Mouse (Mus musculus) embryonic facial prominence, embryonic 12.5 days (tissue): Measurements from ENCODE around the gene Tdrd1. TPM values are rescaled to one million over a fixed set of nuclear protein-coding genes. Genes with fewer than 3 reads are reported as not detected.

Experiments used
- ATAC-seq: fragments of 200-750 bp; cut with Nextera tagmentation; 2 replicates; pipeline ENCODE4 v1.8.0; 2017; ENCODE audit not compliant: insufficient number of reproducible peaks, insufficient read depth, low FRiP score, low TSS enrichment
- H3K27ac ChIP-seq: fragments of 300-500 bp; sonication (generic); 2 replicates; pipeline ENCODE4 v1.5.1; 2016; ENCODE audit warnings: mild to moderate bottlenecking
- H3K27me3 ChIP-seq: fragments of 300-500 bp; sonication (generic); 2 replicates; pipeline ENCODE4 v1.6.1; 2016; ENCODE audit warnings: mild to moderate bottlenecking, moderate library complexity
- H3K36me3 ChIP-seq: fragments of 300-500 bp; sonication (generic); 2 replicates; pipeline ENCODE4 v1.6.1; 2016; ENCODE audit warnings: mild to moderate bottlenecking
- H3K4me1 ChIP-seq: fragments of 300-500 bp; sonication (generic); 2 replicates; pipeline ENCODE4 v1.6.1; 2016
- H3K4me2 ChIP-seq: fragments of 300-500 bp; sonication (generic); replicated peaks from 2 replicates; pipeline ENCODE4 v1.6.1; 2016; ENCODE audit warnings: mild to moderate bottlenecking, moderate library complexity
- H3K4me3 ChIP-seq: fragments of 300-500 bp; sonication (generic); 2 replicates; pipeline ENCODE4 v1.5.1; 2016; ENCODE audit warnings: mild to moderate bottlenecking
- H3K9ac ChIP-seq: fragments of 300-500 bp; sonication (generic); 2 replicates; pipeline ENCODE4 v1.6.1; 2016; ENCODE audit warnings: mild to moderate bottlenecking, moderate library complexity
- H3K9me3 ChIP-seq: fragments of 300-500 bp; sonication (generic); 2 replicates; pipeline ENCODE4 v1.6.1; 2016; ENCODE audit warnings: mild to moderate bottlenecking, moderate library complexity
- WGBS: fragments of 180-500 bp; shearing (Covaris S2); methylation state at CpG from one replicate; pipeline ENCODE4 v1.1.7; 2016; 5-methylcytosine and 5-hydroxymethylcytosine counted together
- polyA plus RNA-seq: library from polyadenylated mRNA; unstranded; fragments of >200 nt; fragmentation: Nextera tagmentation; extraction: Ambion mirVana; gene quantifications from 2 replicates; pipeline ENCODE4 v1.2.1, GENCODE M21; 2016

Tdrd1 gene
- polyA plus RNA-seq, 1 experiment from 2014 or later: 2.0 TPM

DNA sequence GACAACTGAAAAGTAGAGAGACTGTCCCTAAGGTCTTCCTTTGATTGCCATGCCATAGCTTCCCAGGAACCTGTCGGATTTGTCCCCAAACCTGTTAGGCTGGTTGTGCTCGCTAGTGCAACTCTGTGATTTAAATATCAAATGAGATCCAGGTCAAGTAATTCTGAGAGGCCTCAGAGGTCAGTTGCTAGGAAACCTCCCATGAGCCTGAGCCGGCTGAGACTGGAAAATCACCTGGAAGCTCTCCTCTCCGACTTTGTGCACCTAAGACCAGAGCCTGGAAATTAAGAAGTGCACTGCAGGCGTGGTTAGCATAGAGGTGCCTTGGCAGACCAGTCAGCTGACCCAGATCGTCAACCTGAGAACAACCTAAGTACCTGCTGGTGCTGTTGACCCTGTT, 89.1 kb downstream of the Tdrd1 start:
- no peaks in the 10 kb centered on the region for H3K27me3 ChIP-seq
- no peak overlapping the region for H3K27ac ChIP-seq
- H3K4me2 ChIP-seq: no peak overlapping the region
- peaks cover 4% of the 10 kb centered on the region; the same call in 1 of the 2 replicates for H3K9me3 ChIP-seq
- no peak for ATAC-seq
- 0 out of 2 replicates have a peak, but pooled peaks cover 4% of the 10 kb centered on the region for H3K36me3 ChIP-seq
- no peak overlapping the region for H3K4me3 ChIP-seq
- no peak overlapping the region for H3K9ac ChIP-seq
- WGBS: 47% methylated on average over 6 of the region's 6 CpGs
- H3K4me1 ChIP-seq: peaks cover 3% of the 10 kb centered on the region; the same call in 1 of the 2 replicates

Other genes with a start within 250 kb of the Tdrd1 start
- gene Adrb1, start 104.0 kb upstream of the Tdrd1 start, polyA plus RNA-seq: 1.2 and 1.5 TPM in 2 replicates
- gene Ccdc186, start 4.0 kb upstream of the Tdrd1 start, polyA plus RNA-seq: 23.9 TPM in 2 replicates
- gene Vwa2, start 48.0 kb downstream of the Tdrd1 start, polyA plus RNA-seq: 6.1 and 6.7 TPM in 2 replicates
- 9.7 and 10.3 TPM in 2 replicates for gene Afap1l2, start 182.0 kb downstream of the Tdrd1 start, polyA plus RNA-seq